Mouse (Mus musculus): ENCODE measurements around the gene Hist1h1a. TPM values are rescaled to one million over a fixed set of nuclear protein-coding genes. Genes with fewer than 3 reads are reported as not detected.
A peak's percentile ranks its signal among the peaks of the same experiment; 100 is the strongest.

Hist1h1a gene
- polyA plus RNA-seq, 1 experiment from 2014 or later = not detected

DNA sequence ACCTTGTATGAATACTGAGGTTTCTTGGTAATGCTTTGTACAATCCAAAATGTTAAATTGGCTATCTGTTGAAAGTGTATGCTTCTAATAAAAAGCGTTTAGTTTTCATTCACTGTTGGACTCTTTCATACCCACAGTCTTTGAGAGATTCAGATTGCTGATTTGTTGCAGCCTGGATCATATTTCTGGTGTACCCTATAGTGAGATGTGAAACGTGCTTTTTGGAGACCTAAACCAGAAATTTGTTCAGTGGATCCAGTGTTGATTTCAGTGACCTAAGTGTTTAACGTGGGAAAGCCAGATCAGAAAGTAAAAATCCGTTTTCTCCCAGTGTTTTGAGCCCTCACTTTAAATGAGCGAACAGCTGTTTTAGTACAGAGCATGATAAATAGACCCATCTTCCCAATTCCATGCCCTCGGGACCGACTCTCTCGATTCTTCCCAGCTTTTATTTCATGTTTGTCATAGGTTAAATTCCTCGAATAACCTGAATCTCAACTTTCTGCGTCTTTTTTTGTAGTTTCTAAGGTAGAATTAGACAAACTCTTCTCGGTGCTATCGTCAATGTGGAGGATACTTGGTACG lies 23.1 kb upstream of the Hist1h1a start:
- Histone ChIP-seq H3K9me3 (ENCODE audit: control insufficient read depth, low read length) (no peaks in the 10 kb centered on the region), H3K36me3 (ENCODE audit: control insufficient read depth, insufficient read depth, low read length) (no peaks in the 10 kb centered on the region), H3K9ac (replicated peaks; ENCODE audit: low read length) (peak overlapping the region; percentile 57; the same call in 1 of the 2 replicates), H3K27ac (replicated peaks; ENCODE audit: low read depth, low read length) (no peak overlapping the region), H3K4me2 (ENCODE audit: low read length) (peak overlapping the region; percentile 98), H3K4me1 (ENCODE audit: control insufficient read depth, insufficient read depth, low read length) (peaks cover 19% of the 10 kb centered on the region), H3K4me3 (replicated peaks; ENCODE audit: low read depth, low read length) (peak overlapping the region; percentile 48), H3K27me3 (ENCODE audit: control insufficient read depth, insufficient read depth, low read length) (no peaks in the 10 kb centered on the region)
- DNase-seq (no peak), ATAC-seq (ENCODE audit: low FRiP score, low TSS enrichment) (no peak)
- 34% methylated on average over 13 of the region's 13 CpGs for WGBS

DNA sequence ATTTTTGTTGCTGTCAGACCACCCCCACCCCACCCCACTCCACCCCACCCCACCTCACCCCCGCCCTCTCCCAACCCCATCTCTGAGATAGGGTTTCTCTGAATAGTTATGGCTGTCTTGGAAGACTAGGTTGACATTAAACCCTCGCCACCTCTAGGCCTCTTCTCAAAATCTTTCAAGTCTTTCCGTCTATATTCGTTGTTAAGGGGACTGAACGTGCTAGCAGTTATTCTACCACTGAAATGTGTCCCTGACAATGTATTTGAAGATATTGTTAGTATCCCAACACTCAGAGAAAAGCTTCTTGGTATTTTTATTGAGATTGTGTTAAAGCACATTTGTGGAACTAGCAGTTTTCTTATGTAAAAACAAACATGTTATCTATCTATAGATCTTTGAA lies 22.6 kb upstream of the Hist1h1a start:
- no peak for DNase-seq
- Histone ChIP-seq H3K27me3 (ENCODE audit: control insufficient read depth, insufficient read depth, low read length) (no peaks in the 10 kb centered on the region), H3K4me1 (ENCODE audit: control insufficient read depth, insufficient read depth, low read length) (peaks cover 21% of the 10 kb centered on the region), H3K36me3 (ENCODE audit: control insufficient read depth, insufficient read depth, low read length) (no peaks in the 10 kb centered on the region), H3K9ac (replicated peaks; ENCODE audit: low read length) (no peak overlapping the region), H3K4me3 (replicated peaks; ENCODE audit: low read depth, low read length) (no peak overlapping the region), H3K4me2 (ENCODE audit: low read length) (peak overlapping the region; percentile 98; the same call in 1 of the 2 replicates), H3K27ac (replicated peaks; ENCODE audit: low read depth, low read length) (no peak overlapping the region), H3K9me3 (ENCODE audit: control insufficient read depth, low read length) (no peaks in the 10 kb centered on the region)
- WGBS = 66% methylated on average over 5 of the region's 5 CpGs
- ATAC-seq (ENCODE audit: low FRiP score, low TSS enrichment) = no peak

DNA sequence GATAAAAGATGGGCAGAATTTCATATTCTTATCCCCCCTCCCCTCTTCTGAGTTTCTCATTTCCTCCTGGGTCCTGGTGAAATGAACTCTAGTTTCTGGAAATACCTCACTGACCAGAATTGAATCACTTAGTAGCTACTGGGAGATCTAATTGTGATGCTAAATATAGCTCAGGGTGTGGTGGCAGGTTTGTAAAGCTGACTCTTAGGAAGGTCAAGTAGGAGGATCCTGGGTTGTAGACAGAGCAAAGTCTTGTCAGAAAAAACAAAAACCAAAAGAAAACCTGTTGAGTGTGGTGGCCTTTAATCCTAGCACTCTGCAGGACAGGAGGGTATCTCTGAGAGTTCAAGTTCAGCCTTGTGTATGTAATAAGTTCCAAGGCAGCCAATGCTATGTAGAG lies 21.5 kb upstream of the Hist1h1a start:
- ATAC-seq (ENCODE audit: low FRiP score, low TSS enrichment) (no peak), DNase-seq (no peak)
- H3K4me2 ChIP-seq (ENCODE audit: low read length) = no peak overlapping the region
- no peak overlapping the region for H3K9ac ChIP-seq (replicated peaks; ENCODE audit: low read length)
- H3K36me3 ChIP-seq (ENCODE audit: control insufficient read depth, insufficient read depth, low read length) = no peaks in the 10 kb centered on the region
- H3K4me3 ChIP-seq (replicated peaks; ENCODE audit: low read depth, low read length) = no peak overlapping the region
- H3K4me1 ChIP-seq (ENCODE audit: control insufficient read depth, insufficient read depth, low read length) = peaks cover 22% of the 10 kb centered on the region
- H3K27me3 ChIP-seq (ENCODE audit: control insufficient read depth, insufficient read depth, low read length) = no peaks in the 10 kb centered on the region
- H3K9me3 ChIP-seq (ENCODE audit: control insufficient read depth, low read length) = no peaks in the 10 kb centered on the region
- no peak overlapping the region for H3K27ac ChIP-seq (replicated peaks; ENCODE audit: low read depth, low read length)

GRCm38 (mm10) chr13:23743215-23743614 lies 20.3 kb upstream of the Hist1h1a start:
- WGBS = 86% methylated on average over 5 of the region's 5 CpGs
- no peak for DNase-seq
- peaks cover 25% of the 10 kb centered on the region for H3K4me1 ChIP-seq (ENCODE audit: control insufficient read depth, insufficient read depth, low read length)
- no peak overlapping the region for H3K9ac ChIP-seq (replicated peaks; ENCODE audit: low read length)
- no peaks in the 10 kb centered on the region for H3K9me3 ChIP-seq (ENCODE audit: control insufficient read depth, low read length)
- no peak for ATAC-seq (ENCODE audit: low FRiP score, low TSS enrichment)
- no peak overlapping the region for H3K4me3 ChIP-seq (replicated peaks; ENCODE audit: low read depth, low read length)
- no peaks in the 10 kb centered on the region for H3K27me3 ChIP-seq (ENCODE audit: control insufficient read depth, insufficient read depth, low read length)
- no peak overlapping the region for H3K4me2 ChIP-seq (ENCODE audit: low read length)
- H3K36me3 ChIP-seq (ENCODE audit: control insufficient read depth, insufficient read depth, low read length) = no peaks in the 10 kb centered on the region
- H3K27ac ChIP-seq (replicated peaks; ENCODE audit: low read depth, low read length) = no peak overlapping the region

GRCm38 (mm10) chr13:23743963-23744362 lies 19.5 kb upstream of the Hist1h1a start:
- H3K36me3 ChIP-seq (ENCODE audit: control insufficient read depth, insufficient read depth, low read length) = no peaks in the 10 kb centered on the region
- H3K4me2 ChIP-seq (ENCODE audit: low read length) = peak overlapping the region; percentile 69; the same call in 1 of the 2 replicates
- peaks cover 23% of the 10 kb centered on the region for H3K4me1 ChIP-seq (ENCODE audit: control insufficient read depth, insufficient read depth, low read length)
- WGBS = 40% methylated on average over 4 of the region's 4 CpGs
- H3K4me3 ChIP-seq (replicated peaks; ENCODE audit: low read depth, low read length) = no peak overlapping the region
- no peaks in the 10 kb centered on the region for H3K9me3 ChIP-seq (ENCODE audit: control insufficient read depth, low read length)
- no peak for DNase-seq
- no peak overlapping the region for H3K27ac ChIP-seq (replicated peaks; ENCODE audit: low read depth, low read length)
- no peak overlapping the region for H3K9ac ChIP-seq (replicated peaks; ENCODE audit: low read length)
- no peaks in the 10 kb centered on the region for H3K27me3 ChIP-seq (ENCODE audit: control insufficient read depth, insufficient read depth, low read length)
- no peak for ATAC-seq (ENCODE audit: low FRiP score, low TSS enrichment)

GRCm38 (mm10) chr13:23744421-23745380 lies 18.8 kb upstream of the Hist1h1a start:
- DNase-seq = no peak
- no peaks in the 10 kb centered on the region for H3K27me3 ChIP-seq (ENCODE audit: control insufficient read depth, insufficient read depth, low read length)
- H3K27ac ChIP-seq (replicated peaks; ENCODE audit: low read depth, low read length) = no peak overlapping the region
- ATAC-seq (ENCODE audit: low FRiP score, low TSS enrichment) = no peak
- peak overlapping the region; percentile 69 for H3K4me2 ChIP-seq (ENCODE audit: low read length)
- H3K9ac ChIP-seq (replicated peaks; ENCODE audit: low read length) = no peak overlapping the region
- no peaks in the 10 kb centered on the region for H3K36me3 ChIP-seq (ENCODE audit: control insufficient read depth, insufficient read depth, low read length)
- no peaks in the 10 kb centered on the region for H3K9me3 ChIP-seq (ENCODE audit: control insufficient read depth, low read length)
- H3K4me3 ChIP-seq (replicated peaks; ENCODE audit: low read depth, low read length) = peak overlapping the region; percentile 20; the same call in 1 of the 2 replicates
- under 1% methylated on average over 18 of the region's 36 CpGs for WGBS
- H3K4me1 ChIP-seq (ENCODE audit: control insufficient read depth, insufficient read depth, low read length) = peaks cover 17% of the 10 kb centered on the region

DNA sequence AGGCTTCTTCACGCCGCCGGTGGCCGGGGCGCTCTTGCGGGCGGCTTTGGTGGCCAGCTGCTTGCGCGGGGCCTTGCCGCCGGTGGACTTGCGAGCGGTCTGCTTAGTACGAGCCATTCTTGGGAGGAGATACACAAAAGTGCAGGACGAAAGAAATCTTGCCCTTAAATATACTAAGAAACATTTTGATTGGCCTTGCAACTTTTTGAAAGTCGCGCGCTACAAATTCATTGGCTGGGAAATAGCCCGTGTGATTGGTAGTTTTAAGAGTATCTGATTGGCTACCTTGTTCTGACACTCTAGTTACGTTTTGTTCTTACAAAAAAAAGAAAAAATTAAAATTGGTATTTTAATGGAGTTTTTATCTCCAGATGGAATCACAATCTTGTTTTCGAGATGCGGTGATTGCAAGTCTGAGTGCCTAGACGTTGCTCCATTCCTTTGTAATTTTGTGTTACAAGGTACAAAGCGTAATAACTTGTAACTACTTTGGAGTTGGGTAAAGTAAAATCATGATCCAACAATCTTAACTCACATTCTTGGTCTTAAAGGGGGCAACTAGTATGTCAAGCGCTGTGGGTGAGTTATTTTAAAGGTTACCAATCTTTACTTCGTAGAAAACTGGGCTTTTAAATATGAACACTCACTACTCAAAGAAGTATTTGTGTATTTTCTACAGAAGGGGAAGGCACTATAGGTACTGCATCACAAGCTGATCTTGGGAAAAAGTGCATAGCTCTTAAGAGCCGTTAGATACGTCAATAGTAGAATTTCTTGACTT lies 17.9 kb upstream of the Hist1h1a start, which contains the start of gene Hist1h3c:
Hist1h3c (minus strand) TSS at position 222 of the 781 bp plus-strand sequence.
- peak; percentile 79 for ATAC-seq (ENCODE audit: low FRiP score, low TSS enrichment)

More for the DNA sequence above, 17.9 kb upstream of the Hist1h1a start, which contains the start of gene Hist1h3c:
- Histone ChIP-seq H3K9me3 (ENCODE audit: control insufficient read depth, low read length) (no peaks in the 10 kb centered on the region), H3K36me3 (ENCODE audit: control insufficient read depth, insufficient read depth, low read length) (no peaks in the 10 kb centered on the region), H3K27ac (replicated peaks; ENCODE audit: low read depth, low read length) (peak within 1 kb of the TSS; percentile 88), H3K4me3 (replicated peaks; ENCODE audit: low read depth, low read length) (peak within 1 kb of the TSS; percentile 31), H3K4me2 (ENCODE audit: low read length) (peak within 1 kb of the TSS; percentile 69), H3K27me3 (ENCODE audit: control insufficient read depth, insufficient read depth, low read length) (no peaks in the 10 kb centered on the region), H3K4me1 (ENCODE audit: control insufficient read depth, insufficient read depth, low read length) (peaks cover 11% of the 10 kb centered on the region), H3K9ac (replicated peaks; ENCODE audit: low read length) (peak within 1 kb of the TSS; percentile 39; the same call in 1 of the 2 replicates)
- peak; percentile 95 for DNase-seq
- WGBS = under 1% methylated on average over 25 of the region's 28 CpGs
